Comparison of ENCODE assay signal across 14 mouse cellular contexts in the genomic region with DNA sequence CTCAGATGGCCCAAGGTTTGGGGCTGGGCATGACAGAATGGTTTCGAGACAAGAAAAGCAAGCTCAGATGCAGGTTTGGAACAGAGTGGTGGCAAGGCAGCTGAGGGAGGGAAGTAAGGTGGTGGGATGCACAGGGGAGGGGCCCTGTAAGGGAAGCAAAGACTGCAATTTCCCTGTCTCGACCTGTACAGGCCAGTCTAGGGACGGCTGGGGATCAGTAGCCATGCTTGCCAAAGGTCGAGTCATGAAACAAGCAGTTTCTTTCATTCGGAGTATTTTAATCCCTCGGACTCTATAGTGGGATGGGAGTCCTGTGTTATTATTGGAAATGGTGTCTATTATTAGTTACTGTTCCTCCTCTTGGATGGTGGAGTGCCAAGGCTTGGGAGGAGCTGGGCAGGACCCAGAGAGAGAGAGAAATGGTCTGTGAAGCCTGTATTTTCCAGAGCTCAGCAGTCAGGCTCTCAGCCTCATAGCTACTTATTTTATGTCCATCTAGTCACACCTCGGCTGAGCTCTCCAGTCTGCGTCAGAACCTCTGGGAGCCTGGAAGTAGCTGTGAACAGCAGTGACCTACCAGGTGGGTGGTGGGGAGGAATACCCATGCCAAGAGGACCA.
DNase-seq lines count a peak whose midpoint lies in the region; ATAC-seq lines count a peak whose summit lies in the region.
"Had no signal": no experiment of that assay in that cellular context is flagged by ENCODE, and none has a peak within 500 bp of the region (broad histone marks: within the 10 kb centered on the region; RNA-seq: fewer than 3 reads in every experiment).

No protein-coding gene starts in this region.

- DNase-seq in fat pad, adult 2 months (ENCODE audit: extremely low read depth, low read depth, low spot score) = peak; percentile 69
- peak; percentile 48 for DNase-seq in heart, adult 8-10 months (ENCODE audit: low spot score)
- DNase-seq in limb, embryonic 10.5 days (ENCODE audit: low spot score) = no peak
- no peak for DNase-seq in urinary bladder, postnatal 10 days (ENCODE audit: low spot score)
- no peak for DNase-seq in spleen, postnatal 10 days (ENCODE audit: low spot score in 2 of 2)
- DNase-seq in left cerebral cortex, postnatal 4 days = no peak
- DNase-seq: adrenal gland, adult 8-10 months; B cell, adult 2 months had no signal

- no peak overlapping the region for H3K4me2 ChIP-seq in forebrain, embryonic 13.5 days
- no peak overlapping the region for H3K4me2 ChIP-seq in forebrain, embryonic 12.5 days
- H3K4me2 ChIP-seq: limb, embryonic 12.5 days; neural tube, embryonic 13.5 days had no signal

- no peaks in the 10 kb centered on the region for H3K36me3 ChIP-seq in forebrain, embryonic 13.5 days (ENCODE audit: poor library complexity, severe bottlenecking)
- no peaks in the 10 kb centered on the region for H3K36me3 ChIP-seq in forebrain, embryonic 12.5 days (replicated peaks)
- H3K36me3 ChIP-seq in limb, embryonic 10.5 days = no peaks in the 10 kb centered on the region
- H3K36me3 ChIP-seq: limb, embryonic 12.5 days; midbrain, embryonic 10.5 days; neural tube, embryonic 13.5 days had no signal

- H3K4me1 ChIP-seq in forebrain, embryonic 13.5 days = no peaks in the 10 kb centered on the region
- H3K4me1 ChIP-seq in forebrain, embryonic 12.5 days = peaks cover 3% of the 10 kb centered on the region; the same call in 1 of the 2 replicates
- peaks cover 38% of the 10 kb centered on the region for H3K4me1 ChIP-seq in limb, embryonic 10.5 days

- H3K9ac ChIP-seq in forebrain, embryonic 13.5 days = no peak overlapping the region
- H3K9ac ChIP-seq in forebrain, embryonic 12.5 days = no peak overlapping the region
- H3K9ac ChIP-seq: limb, embryonic 12.5 days; neural tube, embryonic 13.5 days had no signal

- no peaks in the 10 kb centered on the region for H3K27me3 ChIP-seq in forebrain, embryonic 13.5 days
- H3K27me3 ChIP-seq in forebrain, embryonic 12.5 days = no peaks in the 10 kb centered on the region
- no peaks in the 10 kb centered on the region for H3K27me3 ChIP-seq in limb, embryonic 10.5 days (ENCODE audit: low read depth, poor library complexity, severe bottlenecking)
- H3K27me3 ChIP-seq: neural tube, embryonic 13.5 days had no signal

- ATAC-seq in forebrain, embryonic 13.5 days = 0 out of 2 replicates have a peak, but pooled peaks have one; percentile 19
- no peak for ATAC-seq in forebrain, embryonic 12.5 days (ENCODE audit: low FRiP score)

- H3K27ac ChIP-seq in forebrain, embryonic 13.5 days = no peak overlapping the region
- H3K27ac ChIP-seq in forebrain, embryonic 12.5 days = no peak overlapping the region
- 0 out of 2 replicates have a peak overlapping the region, but pooled peaks have one; percentile 33 for H3K27ac ChIP-seq in limb, embryonic 10.5 days
- H3K27ac ChIP-seq: layer of hippocampus, adult 2 months; limb, embryonic 12.5 days; midbrain, embryonic 10.5 days; neural tube, embryonic 13.5 days had no signal

- no peak overlapping the region for H3K4me3 ChIP-seq in forebrain, embryonic 13.5 days
- no peak overlapping the region for H3K4me3 ChIP-seq in forebrain, embryonic 12.5 days (replicated peaks)
- H3K4me3 ChIP-seq in limb, embryonic 10.5 days = no peak overlapping the region
- H3K4me3 ChIP-seq: layer of hippocampus, adult 2 months; limb, embryonic 12.5 days; midbrain, embryonic 10.5 days; neural tube, embryonic 13.5 days had no signal

- WGBS in forebrain, embryonic 13.5 days = 70% methylated on average over 8 of the region's 8 CpGs
- WGBS in forebrain, embryonic 12.5 days = 72% methylated on average over 8 of the region's 8 CpGs
- 76% methylated on average over 8 of the region's 8 CpGs for WGBS in limb, embryonic 10.5 days

- intact Hi-C loops in left cerebral cortex, postnatal 4 days (cut with DNase I) = no loop called here

- H3K9me3 ChIP-seq in forebrain, embryonic 13.5 days (replicated peaks) = no peaks in the 10 kb centered on the region
- no peaks in the 10 kb centered on the region for H3K9me3 ChIP-seq in forebrain, embryonic 12.5 days
- no peaks in the 10 kb centered on the region for H3K9me3 ChIP-seq in limb, embryonic 10.5 days (replicated peaks)
- H3K9me3 ChIP-seq: limb, embryonic 12.5 days; midbrain, embryonic 10.5 days; neural tube, embryonic 13.5 days had no signal

Comparison
In these comparisons a context has a peak if more than half of its experiments do, and no peak if none do; other contexts are left out.
1. DNase-seq: peak in fat pad, adult 2 months (single experiment) and heart, adult 8-10 months (single experiment); none in limb, embryonic 10.5 days (single experiment), urinary bladder, postnatal 10 days (single experiment), spleen, postnatal 10 days (0 of 2) and left cerebral cortex, postnatal 4 days (single experiment).